13 mouse cellular contexts compared by ENCODE assay signal in genomic region chr8:90659066-90659465, GRCm38 (mm10).
A peak's percentile ranks its signal among the peaks of the same experiment; 100 is the strongest.
DNase-seq lines count a peak whose midpoint lies in the region; ATAC-seq and TF ChIP-seq lines count a peak whose summit lies in the region.
"Had no signal": no experiment of that assay in that cellular context is flagged by ENCODE, and none has a peak within 500 bp of the region (broad histone marks: within the 10 kb centered on the region; RNA-seq: fewer than 3 reads in every experiment).

No protein-coding gene starts in this region.

- peak; percentile 37 to 63 for DNase-seq in cerebellum, postnatal 10 days
- no peak for DNase-seq in cerebellum, adult 9-11 months
- peak; percentile 5 for DNase-seq in lung, postnatal 0 days (ENCODE audit: low spot score)
- DNase-seq in lung, postnatal 14 days = no peak
- no peak for DNase-seq in midbrain, embryonic 11.5 days (ENCODE audit: low spot score, missing footprints)
- no peak for DNase-seq in stomach, postnatal 0 days (ENCODE audit: low spot score)
- DNase-seq in B cell, adult 2 months = no peak
- DNase-seq in testis, postnatal 10 days (ENCODE audit: low spot score) = no peak
- DNase-seq: adrenal gland, adult 2 months had no signal

- H3K9me3 ChIP-seq in lung, postnatal 0 days (ENCODE audit: low read length) = no peaks in the 10 kb centered on the region
- H3K9me3 ChIP-seq in midbrain, embryonic 11.5 days (ENCODE audit: control insufficient read depth, low read length) = peaks cover 7% of the 10 kb centered on the region; the same call in 1 of the 2 replicates
- H3K9me3 ChIP-seq in stomach, postnatal 0 days (ENCODE audit: control insufficient read depth, low read length) = no peaks in the 10 kb centered on the region

- no peak overlapping the region for H3K9ac ChIP-seq in lung, postnatal 0 days (replicated peaks; ENCODE audit: low read depth)
- no peak overlapping the region for H3K9ac ChIP-seq in midbrain, embryonic 11.5 days (ENCODE audit: low read length)
- H3K9ac ChIP-seq in stomach, postnatal 0 days (ENCODE audit: low read length) = no peak overlapping the region
- H3K9ac ChIP-seq: neural tube, embryonic 12.5 days had no signal

- H3K27ac ChIP-seq in lung, postnatal 0 days (ENCODE audit: low read length) = no peak overlapping the region
- H3K27ac ChIP-seq in midbrain, embryonic 11.5 days (ENCODE audit: low read depth, low read length) = peak overlapping the region; percentile 14; the same call in 1 of the 2 replicates
- H3K27ac ChIP-seq in stomach, postnatal 0 days (replicated peaks) = no peak overlapping the region
- H3K27ac ChIP-seq: macrophage; neural tube, embryonic 12.5 days had no signal

- 11% methylated on average over 3 of the region's 3 CpGs for WGBS in lung, postnatal 0 days
- WGBS in midbrain, embryonic 11.5 days = 10% methylated on average over 3 of the region's 3 CpGs
- 12% methylated on average over 3 of the region's 3 CpGs for WGBS in stomach, postnatal 0 days

- no peaks in the 10 kb centered on the region for H3K36me3 ChIP-seq in lung, postnatal 0 days (ENCODE audit: insufficient read depth, low read length)
- no peaks in the 10 kb centered on the region for H3K36me3 ChIP-seq in midbrain, embryonic 11.5 days (ENCODE audit: control insufficient read depth, insufficient read depth, low read length)
- no peaks in the 10 kb centered on the region for H3K36me3 ChIP-seq in stomach, postnatal 0 days (ENCODE audit: control insufficient read depth, insufficient read depth, low read length)
- H3K36me3 ChIP-seq: G1E; neural tube, embryonic 12.5 days had no signal

- no peaks in the 10 kb centered on the region for H3K4me1 ChIP-seq in lung, postnatal 0 days (ENCODE audit: insufficient read depth, low read depth, low read length)
- peaks cover 18% of the 10 kb centered on the region; the same call in 1 of the 2 replicates for H3K4me1 ChIP-seq in midbrain, embryonic 11.5 days (ENCODE audit: control insufficient read depth, insufficient read depth, low read length)
- no peaks in the 10 kb centered on the region for H3K4me1 ChIP-seq in stomach, postnatal 0 days (replicated peaks; ENCODE audit: control insufficient read depth, insufficient read depth)

- H3K4me2 ChIP-seq in lung, postnatal 0 days (replicated peaks; ENCODE audit: low read depth, low read length) = no peak overlapping the region
- H3K4me2 ChIP-seq in midbrain, embryonic 11.5 days = no peak overlapping the region
- no peak overlapping the region for H3K4me2 ChIP-seq in stomach, postnatal 0 days (replicated peaks; ENCODE audit: low read depth)
- H3K4me2 ChIP-seq: neural tube, embryonic 12.5 days had no signal

- TF ChIP-seq CTCF in lung, postnatal 0 days (IDR thresholded peaks at IDR 0.05) = no peak
- no peak for TF ChIP-seq CTCF in stomach, postnatal 0 days (IDR thresholded peaks at IDR 0.05; ENCODE audit: low read depth)

- no peaks in the 10 kb centered on the region for H3K27me3 ChIP-seq in lung, postnatal 0 days (replicated peaks; ENCODE audit: insufficient read depth, low read length)
- H3K27me3 ChIP-seq in midbrain, embryonic 11.5 days (ENCODE audit: control insufficient read depth, insufficient read depth, low read length) = no peaks in the 10 kb centered on the region
- H3K27me3 ChIP-seq in stomach, postnatal 0 days (ENCODE audit: control insufficient read depth, insufficient read depth, low read length) = no peaks in the 10 kb centered on the region
- H3K27me3 ChIP-seq: neural tube, embryonic 12.5 days had no signal

- peak; percentile 47 for ATAC-seq in lung, postnatal 0 days
- peak; percentile 67 for ATAC-seq in midbrain, embryonic 11.5 days (ENCODE audit: low FRiP score)
- ATAC-seq in stomach, postnatal 0 days (ENCODE audit: low FRiP score, low TSS enrichment) = peak; percentile 21; the same call in 1 of the 2 replicates
- ATAC-seq: intestine, embryonic 16.5 days had no signal

- 0 out of 2 replicates have a peak, but pooled peaks have one; percentile 8 for TF ChIP-seq EP300 in lung, postnatal 0 days (IDR thresholded peaks at IDR 0.05)
- no peak for TF ChIP-seq EP300 in stomach, postnatal 0 days (optimal IDR thresholded peaks at IDR 0.05)

- H3K4me3 ChIP-seq in lung, postnatal 0 days (ENCODE audit: low read depth, low read length) = no peak overlapping the region
- H3K4me3 ChIP-seq in midbrain, embryonic 11.5 days (ENCODE audit: low read depth, low read length) = no peak overlapping the region
- no peak overlapping the region for H3K4me3 ChIP-seq in stomach, postnatal 0 days (ENCODE audit: low read depth, low read length)
- H3K4me3 ChIP-seq: neural tube, embryonic 12.5 days had no signal

Comparison
In these comparisons a context has a peak if more than half of its experiments do, and no peak if none do; other contexts are left out.
1. DNase-seq: peak in cerebellum, postnatal 10 days (2 of 2) and lung, postnatal 0 days (single experiment); none in cerebellum, adult 9-11 months (single experiment), lung, postnatal 14 days (single experiment), midbrain, embryonic 11.5 days (single experiment), stomach, postnatal 0 days (single experiment), B cell, adult 2 months (0 of 2) and testis, postnatal 10 days (single experiment).
2. Peak in every context shown above with its lines, with median percentiles within 50 percentile points of each other: ATAC-seq.